Mouse (Mus musculus): ENCODE results near the gene Gm20458. TPM values are rescaled to one million over a fixed set of nuclear protein-coding genes. Genes with fewer than 3 reads are reported as not detected.

Gm20458 gene
- polyA plus RNA-seq, 1 experiment from 2014 or later = 5.5 TPM

GRCm38 (mm10) chr2:164496331-164496730 lies 35.6 kb downstream of the Gm20458 start:
- Histone ChIP-seq H3K27me3 (no peaks in the 10 kb centered on the region), H3K9me3 (no peaks in the 10 kb centered on the region), H3K4me1 (peaks cover 12% of the 10 kb centered on the region), H3K27ac (no peak overlapping the region), H3K4me3 (peak overlapping the region; percentile 90; the same call in 1 of the 2 replicates), H3K4me2 (replicated peaks) (peak overlapping the region; percentile 98; the same call in 1 of the 2 replicates), H3K9ac (no peak overlapping the region), H3K36me3 (peaks cover 21% of the 10 kb centered on the region)
- 55% methylated on average over 1 of the region's 1 CpGs for WGBS
- ATAC-seq (ENCODE audit: low FRiP score, low read depth) = no peak

GRCm38 (mm10) chr2:164496847-164497690 lies 36.3 kb downstream of the Gm20458 start, which contains the start of gene Pigt:
TSS of gene Pigt (plus strand) at chr2:164497520.
- peaks cover 27% of the 10 kb centered on the region for H3K36me3 ChIP-seq
- peak within 1 kb of the TSS; percentile 90 for H3K4me3 ChIP-seq
- H3K9me3 ChIP-seq = no peaks in the 10 kb centered on the region
- peaks cover 12% of the 10 kb centered on the region for H3K4me1 ChIP-seq
- WGBS = 4% methylated on average over 43 of the region's 43 CpGs
- no peaks in the 10 kb centered on the region for H3K27me3 ChIP-seq
- H3K4me2 ChIP-seq (replicated peaks) = peak within 1 kb of the TSS; percentile 98
- H3K27ac ChIP-seq = no peak within 1 kb of the TSS
- peak; percentile 92 for ATAC-seq (ENCODE audit: low FRiP score, low read depth)
- peak within 1 kb of the TSS; percentile 79 for H3K9ac ChIP-seq

- Histone ChIP-seq H3K36me3 (peaks cover 34% of the 10 kb centered on the region), H3K4me1 (peaks cover 12% of the 10 kb centered on the region), H3K4me3 (peak overlapping the region; percentile 90), H3K27me3 (no peaks in the 10 kb centered on the region), H3K9ac (peak overlapping the region; percentile 79), H3K9me3 (no peaks in the 10 kb centered on the region), H3K27ac (no peak overlapping the region), H3K4me2 (replicated peaks) (peak overlapping the region; percentile 98)
- WGBS = 4% methylated on average over 21 of the region's 21 CpGs
- ATAC-seq (ENCODE audit: low FRiP score, low read depth) = peak; percentile 25; the same call in 1 of the 2 replicates
Observed at GRCm38 (mm10) chr2:164497691-164498268, 37.0 kb downstream of the Gm20458 start.

- ATAC-seq (ENCODE audit: low FRiP score, low read depth) = no peak
- Histone ChIP-seq H3K36me3 (peaks cover 49% of the 10 kb centered on the region), H3K27ac (no peak overlapping the region), H3K27me3 (no peaks in the 10 kb centered on the region), H3K4me1 (peaks cover 12% of the 10 kb centered on the region), H3K9me3 (peaks cover 7% of the 10 kb centered on the region; the same call in 1 of the 2 replicates), H3K4me2 (replicated peaks) (no peak overlapping the region), H3K9ac (no peak overlapping the region), H3K4me3 (no peak overlapping the region)
- 69% methylated on average over 5 of the region's 5 CpGs for WGBS
Observed at GRCm38 (mm10) chr2:164499317-164499716, 38.5 kb downstream of the Gm20458 start.

GRCm38 (mm10) chr2:164500511-164500910 lies 39.7 kb downstream of the Gm20458 start:
- WGBS = 88% methylated on average over 7 of the region's 7 CpGs
- H3K4me3 ChIP-seq = no peak overlapping the region
- H3K36me3 ChIP-seq = peaks cover 61% of the 10 kb centered on the region
- peaks cover 14% of the 10 kb centered on the region; the same call in 1 of the 2 replicates for H3K9me3 ChIP-seq
- no peak overlapping the region for H3K9ac ChIP-seq
- no peak overlapping the region for H3K4me2 ChIP-seq (replicated peaks)
- no peak for ATAC-seq (ENCODE audit: low FRiP score, low read depth)
- no peak overlapping the region for H3K27ac ChIP-seq
- peaks cover 12% of the 10 kb centered on the region for H3K4me1 ChIP-seq
- no peaks in the 10 kb centered on the region for H3K27me3 ChIP-seq

- 92% methylated on average over 3 of the region's 3 CpGs for WGBS
Observed at GRCm38 (mm10) chr2:164504919-164505318, 44.2 kb downstream of the Gm20458 start.

GRCm38 (mm10) chr2:164505619-164506347 lies 45.0 kb downstream of the Gm20458 start:
- Histone ChIP-seq H3K36me3 (peaks cover 69% of the 10 kb centered on the region), H3K4me3 (no peak overlapping the region), H3K4me1 (no peaks in the 10 kb centered on the region), H3K27me3 (no peaks in the 10 kb centered on the region), H3K9ac (no peak overlapping the region), H3K27ac (no peak overlapping the region), H3K9me3 (peaks cover 14% of the 10 kb centered on the region; the same call in 1 of the 2 replicates), H3K4me2 (replicated peaks) (no peak overlapping the region)
- ATAC-seq (ENCODE audit: low FRiP score, low read depth) = no peak
- WGBS = 95% methylated on average over 4 of the region's 4 CpGs

More at GRCm38 (mm10) chr2:164504919-164505318, 44.2 kb downstream of the Gm20458 start:
- no peak overlapping the region for H3K4me3 ChIP-seq
- no peak overlapping the region for H3K27ac ChIP-seq
- peaks cover 78% of the 10 kb centered on the region for H3K36me3 ChIP-seq
- ATAC-seq (ENCODE audit: low FRiP score, low read depth) = no peak
- no peaks in the 10 kb centered on the region for H3K4me1 ChIP-seq
- H3K9me3 ChIP-seq = peaks cover 14% of the 10 kb centered on the region; the same call in 1 of the 2 replicates
- H3K27me3 ChIP-seq = no peaks in the 10 kb centered on the region
- no peak overlapping the region for H3K9ac ChIP-seq
- H3K4me2 ChIP-seq (replicated peaks) = no peak overlapping the region

- no peak for ATAC-seq (ENCODE audit: low FRiP score, low read depth)
- Histone ChIP-seq H3K27me3 (no peaks in the 10 kb centered on the region), H3K4me3 (no peak overlapping the region), H3K36me3 (peaks cover 51% of the 10 kb centered on the region), H3K4me1 (no peaks in the 10 kb centered on the region), H3K9me3 (peaks cover 14% of the 10 kb centered on the region; the same call in 1 of the 2 replicates), H3K27ac (no peak overlapping the region), H3K4me2 (replicated peaks) (no peak overlapping the region), H3K9ac (no peak overlapping the region)
- 84% methylated on average over 19 of the region's 19 CpGs for WGBS
Observed at GRCm38 (mm10) chr2:164507811-164508210, 47.0 kb downstream of the Gm20458 start.

- H3K27me3 ChIP-seq = no peaks in the 10 kb centered on the region
- no peaks in the 10 kb centered on the region for H3K9me3 ChIP-seq
- no peak overlapping the region for H3K4me3 ChIP-seq
- peaks cover 22% of the 10 kb centered on the region for H3K36me3 ChIP-seq
- no peak overlapping the region for H3K27ac ChIP-seq
- H3K4me1 ChIP-seq = no peaks in the 10 kb centered on the region
- no peak overlapping the region for H3K9ac ChIP-seq
- ATAC-seq (ENCODE audit: low FRiP score, low read depth) = no peak
- 28% methylated on average over 5 of the region's 5 CpGs for WGBS
- H3K4me2 ChIP-seq (replicated peaks) = no peak overlapping the region
Observed at GRCm38 (mm10) chr2:164510621-164511190, 49.9 kb downstream of the Gm20458 start.

- peaks cover 6% of the 10 kb centered on the region; the same call in 1 of the 2 replicates for H3K36me3 ChIP-seq
- H3K4me3 ChIP-seq = no peak overlapping the region
- peaks cover 6% of the 10 kb centered on the region; the same call in 1 of the 2 replicates for H3K9me3 ChIP-seq
- ATAC-seq (ENCODE audit: low FRiP score, low read depth) = no peak
- 65% methylated on average over 11 of the region's 14 CpGs for WGBS
- H3K4me1 ChIP-seq = no peaks in the 10 kb centered on the region
- H3K27me3 ChIP-seq = no peaks in the 10 kb centered on the region
- no peak overlapping the region for H3K9ac ChIP-seq
- no peak overlapping the region for H3K27ac ChIP-seq
- no peak overlapping the region for H3K4me2 ChIP-seq (replicated peaks)
Observed at GRCm38 (mm10) chr2:164512121-164512909, 51.5 kb downstream of the Gm20458 start.

GRCm38 (mm10) chr2:164513389-164513788 lies 52.6 kb downstream of the Gm20458 start:
- no peak overlapping the region for H3K4me2 ChIP-seq (replicated peaks)
- H3K36me3 ChIP-seq = 0 out of 2 replicates have a peak, but pooled peaks cover 6% of the 10 kb centered on the region
- H3K9ac ChIP-seq = no peak overlapping the region
- H3K27ac ChIP-seq = no peak overlapping the region
- H3K27me3 ChIP-seq = no peaks in the 10 kb centered on the region
- no peak for ATAC-seq (ENCODE audit: low FRiP score, low read depth)
- peaks cover 6% of the 10 kb centered on the region; the same call in 1 of the 2 replicates for H3K9me3 ChIP-seq
- no peak overlapping the region for H3K4me3 ChIP-seq
- WGBS = 75% methylated on average over 8 of the region's 8 CpGs
- peaks cover 5% of the 10 kb centered on the region; the same call in 1 of the 2 replicates for H3K4me1 ChIP-seq

Data from limb, embryonic 13.5 days (tissue).